Mouse (Mus musculus) neural tube, embryonic 10.5 days (tissue): ENCODE results near the gene Cplx2.

Experiments used
- DNase-seq: peaks from one replicate; pipeline ENCODE4 v3.0.0-alpha.2; 2017; ENCODE audit warnings: low spot score; ENCODE audit errors: extremely low spot score

Gene Cplx2

DNA sequence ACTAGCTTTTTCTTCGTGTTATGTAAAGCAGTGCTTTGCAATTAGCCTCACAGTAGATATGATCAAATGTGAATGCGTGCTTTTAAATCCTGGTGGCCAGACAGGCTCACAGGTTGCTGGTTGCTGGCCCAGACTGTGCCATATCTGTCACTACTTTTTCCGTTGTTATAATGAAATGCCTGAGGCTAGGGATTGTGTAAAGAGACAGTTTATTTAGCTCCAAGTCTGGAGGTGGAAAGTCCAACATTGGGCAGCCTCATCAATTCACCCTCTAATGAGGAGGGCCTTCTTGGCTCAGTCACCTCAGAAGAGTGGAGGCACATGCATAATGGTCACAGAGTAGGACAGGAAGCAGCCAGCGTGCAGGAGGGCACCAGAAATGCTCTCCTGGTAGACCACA, 31.2 kb downstream of the Cplx2 start:
- DNase-seq = no peak

DNA sequence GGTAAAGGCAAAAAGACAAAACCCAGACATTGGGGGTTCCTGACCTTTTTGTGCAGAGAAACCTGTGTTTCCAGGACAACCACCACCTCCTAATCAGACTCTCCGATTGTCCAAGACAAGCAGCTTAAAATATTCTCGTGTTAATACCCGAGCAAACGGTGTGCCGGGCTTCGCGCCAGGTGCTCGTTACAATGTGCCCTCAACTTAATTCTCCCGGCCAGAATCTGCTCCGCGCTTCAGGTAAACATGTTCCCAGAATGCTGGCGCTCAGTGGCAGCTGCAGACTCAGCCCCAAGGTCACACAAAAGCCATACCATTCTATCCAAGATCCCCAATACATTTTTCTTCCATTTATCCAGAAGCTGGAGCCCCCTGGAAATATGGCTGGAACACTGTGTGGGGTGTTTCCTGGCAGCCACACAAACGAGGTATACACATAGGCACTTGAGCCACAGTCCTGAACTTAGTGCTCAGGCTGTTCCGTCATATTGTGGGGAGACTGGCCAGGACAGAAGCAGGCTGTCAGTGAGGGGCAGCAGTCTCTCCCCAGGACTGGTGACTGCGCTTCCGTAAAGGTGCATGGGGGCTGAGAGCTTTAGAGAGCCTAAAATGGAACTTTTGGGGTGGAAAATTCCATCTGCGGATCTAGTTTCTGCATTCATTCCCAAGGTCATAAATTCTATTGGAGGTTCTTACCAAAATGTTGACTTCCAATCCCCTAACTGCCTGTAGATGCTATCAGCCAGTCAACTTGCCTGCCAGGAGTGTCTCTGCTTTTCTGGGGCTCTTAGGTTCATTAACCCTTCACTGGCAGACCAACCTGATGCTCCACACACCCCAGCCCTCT, 32.3 kb downstream of the Cplx2 start:
- no peak for DNase-seq

DNA sequence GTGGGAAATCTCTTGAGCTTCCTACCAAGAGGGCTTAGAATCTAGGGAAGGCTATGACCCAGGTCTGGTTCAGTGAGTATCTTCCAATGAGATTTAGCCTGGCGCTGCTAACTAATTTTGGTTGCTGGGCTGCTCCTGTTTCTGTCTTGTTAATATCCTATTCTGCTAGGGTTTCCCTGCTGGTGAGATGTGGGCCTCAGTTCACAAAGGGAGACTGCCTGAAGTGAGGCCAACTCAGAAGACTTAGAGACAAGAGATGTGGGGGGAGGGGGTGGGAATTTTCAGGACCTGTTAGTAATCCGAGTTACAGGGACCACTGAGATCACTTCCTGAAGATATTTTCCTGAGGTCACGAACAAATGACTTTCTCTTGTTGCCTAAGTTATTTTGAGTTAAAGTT, 33.1 kb downstream of the Cplx2 start:
- DNase-seq = no peak

DNA sequence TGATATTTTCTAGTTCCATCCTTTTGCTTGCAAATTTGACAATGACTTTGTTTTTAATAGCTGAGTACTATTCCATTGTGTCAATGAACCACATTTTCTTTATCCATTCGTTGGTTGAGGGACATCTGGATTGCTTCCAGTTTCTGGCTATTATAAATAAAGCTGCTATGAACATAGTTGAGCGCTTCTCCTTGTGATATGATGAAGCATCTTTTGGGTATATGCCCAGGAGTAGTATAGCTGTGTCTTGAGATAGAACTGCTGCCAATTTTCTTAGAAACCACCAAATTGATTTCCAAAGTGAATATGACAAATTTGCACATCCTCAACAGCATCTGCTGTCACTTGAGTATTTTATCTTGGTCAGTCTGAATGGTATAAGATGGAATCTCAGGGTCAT, 34.7 kb downstream of the Cplx2 start:
- no peak for DNase-seq

GRCm38 (mm10) chr13:54411656-54412055, 40.5 kb downstream of the Cplx2 start:
- DNase-seq = no peak

- DNase-seq = no peak
These were observed 41.1 kb downstream of the Cplx2 start for GRCm38 (mm10) chr13:54412236-54412635.

GRCm38 (mm10) chr13:54412721-54413120, 41.6 kb downstream of the Cplx2 start:
- DNase-seq = no peak

DNA sequence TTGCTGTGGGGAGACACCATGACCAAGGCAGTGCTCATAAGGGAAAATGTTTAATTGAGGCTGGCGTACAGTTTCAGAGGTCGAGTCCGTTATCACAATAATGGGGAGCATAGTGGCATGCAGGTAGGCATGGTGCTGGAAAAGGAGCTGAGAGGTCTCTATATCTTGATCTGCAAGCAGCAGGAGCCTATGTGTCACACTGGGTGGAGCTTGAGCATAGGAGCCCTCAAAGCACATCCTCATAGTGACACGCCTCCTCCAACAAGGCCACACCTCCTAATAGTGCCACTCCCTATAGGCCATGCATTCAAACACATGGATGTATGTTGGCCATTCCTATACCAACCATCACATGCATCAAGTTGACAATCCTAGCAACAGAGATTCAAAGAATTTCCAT, 43.9 kb downstream of the Cplx2 start:
- no peak for DNase-seq

GRCm38 (mm10) chr13:54418781-54419327, 47.7 kb downstream of the Cplx2 start:
- no peak for DNase-seq

GRCm38 (mm10) chr13:54420226-54420625, 49.1 kb downstream of the Cplx2 start:
- no peak for DNase-seq

DNA sequence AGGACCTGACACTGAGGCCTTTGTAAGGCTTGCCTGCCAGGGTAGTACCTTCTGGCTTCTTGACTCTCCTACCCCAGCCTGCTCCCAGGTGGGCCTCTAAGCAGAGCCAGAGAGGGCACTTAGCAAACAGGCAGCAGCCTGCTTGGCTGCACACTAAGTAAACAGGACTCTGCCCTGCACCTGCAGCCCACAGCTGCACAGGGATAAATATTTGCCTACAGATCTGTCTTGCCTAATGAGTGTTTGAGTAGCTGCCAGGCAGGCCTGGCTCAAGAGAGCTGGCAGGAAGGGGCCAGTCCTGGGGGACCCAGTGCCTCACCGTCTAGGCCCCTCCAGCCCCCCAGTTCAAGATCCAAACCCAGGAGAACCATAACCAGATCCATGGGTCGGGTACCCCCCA, 54.1 kb downstream of the Cplx2 start:
- DNase-seq = peak; percentile 22

DNA sequence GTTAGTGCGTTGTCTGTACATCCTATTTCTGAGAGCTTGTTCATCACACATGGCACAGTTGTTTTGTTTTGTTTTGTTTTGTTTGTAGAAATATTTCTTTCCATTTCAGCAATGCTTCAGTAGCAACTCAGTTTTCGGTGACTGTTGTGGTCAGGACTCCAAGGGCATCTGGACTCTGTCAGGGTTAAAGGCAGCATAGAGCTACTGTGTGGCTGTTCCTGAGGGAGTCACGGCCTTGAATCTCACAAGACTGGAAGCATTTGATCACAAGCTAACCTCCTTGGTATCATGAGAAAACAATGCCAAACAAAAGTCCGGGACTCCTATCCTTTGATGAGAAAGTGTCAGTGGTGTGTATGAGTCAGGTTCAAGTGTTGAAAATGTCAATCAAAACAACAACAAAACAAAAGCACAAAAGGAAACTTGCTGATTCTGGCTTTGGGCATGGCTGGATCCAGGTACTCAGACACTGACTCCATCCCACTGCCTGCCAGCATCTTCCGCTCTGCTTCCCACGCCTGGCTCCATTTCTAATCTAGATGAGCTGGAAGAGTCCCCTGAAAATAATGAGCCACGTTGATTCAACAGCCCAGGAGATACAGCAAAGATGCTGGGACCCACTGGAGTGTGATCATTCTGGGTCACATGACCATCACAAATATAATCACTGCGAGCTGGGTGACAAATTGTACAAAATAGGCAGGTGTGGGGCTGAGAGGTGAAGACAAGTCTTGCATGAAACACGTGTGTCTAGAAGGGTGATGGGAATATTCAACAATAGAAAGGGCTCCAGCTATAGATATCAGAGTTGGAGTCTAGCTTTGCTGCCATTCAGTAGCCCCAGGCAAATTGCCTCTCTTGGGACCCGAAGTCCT, 55.9 kb downstream of the Cplx2 start:
- no peak for DNase-seq

GRCm38 (mm10) chr13:54428771-54429170, 57.6 kb downstream of the Cplx2 start:
- no peak for DNase-seq

GRCm38 (mm10) chr13:54430051-54430450, 58.9 kb downstream of the Cplx2 start:
- no peak for DNase-seq

DNA sequence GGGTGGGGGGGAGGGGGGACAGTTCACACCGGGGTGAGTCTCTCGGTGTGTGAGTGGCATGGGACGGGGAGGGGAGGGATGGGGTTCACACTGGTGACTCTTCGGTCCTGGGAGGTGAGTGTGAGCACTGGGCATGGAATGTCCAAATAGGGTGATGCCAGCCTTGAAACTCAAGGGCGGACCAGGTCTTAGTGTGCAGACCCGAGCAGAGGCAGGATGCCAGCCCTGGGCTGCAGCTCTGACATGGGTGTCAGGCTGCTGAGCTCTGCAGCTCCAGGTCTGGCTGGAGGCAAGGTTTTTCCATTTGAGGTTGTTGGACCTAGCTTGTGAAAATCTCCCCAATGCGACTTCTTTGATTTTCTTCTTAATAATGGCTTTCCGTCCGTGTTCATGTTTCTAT, 60.0 kb downstream of the Cplx2 start:
- no peak for DNase-seq
